Mouse (Mus musculus) brain, embryonic 14.5 days (tissue): ENCODE data around the gene Nicn1.

Experiments
- CTCF ChIP-seq: fragments of 200-500 bp; IDR thresholded peaks from 2 replicates; pipeline ENCODE4 v1.5.1; 2012; ENCODE audit warnings: inconsistent platforms, mild to moderate bottlenecking, moderate library complexity, borderline replicate concordance; ENCODE audit not compliant: insufficient read depth, insufficient read length; ENCODE audit errors: extremely low read depth
- POLR2A ChIP-seq: fragments of 200-500 bp; IDR thresholded peaks from 2 replicates; pipeline ENCODE4 v1.6.1; 2012; ENCODE audit warnings: mild to moderate bottlenecking, inconsistent platforms, borderline replicate concordance; ENCODE audit not compliant: poor library complexity, insufficient read depth, insufficient read length, severe bottlenecking; ENCODE audit errors: extremely low read depth

- TF ChIP-seq POLR2A (no peak), CTCF (peak; percentile 73; the same call in 1 of the 2 replicates)
Observed at GRCm38 (mm10) chr9:108284410-108284809, 5.8 kb upstream of the Nicn1 start.
